Mouse (Mus musculus) megakaryocyte, embryonic 14.5 days (primary cell): ENCODE results near the gene Rrp15. TPM values are rescaled to one million over a fixed set of nuclear protein-coding genes. Genes with fewer than 3 reads are reported as not detected.

Source experiments
- H3K27me3 ChIP-seq: replicated peaks from 2 replicates; pipeline ENCODE3; 2012; ENCODE audit warnings: inconsistent platforms
- H3K36me3 ChIP-seq: replicated peaks from 2 replicates; pipeline ENCODE3; 2012; ENCODE audit warnings: low read length, inconsistent platforms, mixed read lengths
- H3K4me1 ChIP-seq: 2 replicates; pipeline ENCODE4 v1.6.1; 2012; ENCODE audit warnings: inconsistent platforms
- H3K4me3 ChIP-seq: replicated peaks from 2 replicates; pipeline ENCODE3; 2012; ENCODE audit warnings: moderate library complexity, mild to moderate bottlenecking, inconsistent platforms
- H3K9me3 ChIP-seq: 2 replicates; pipeline ENCODE4 v1.6.1; 2012; ENCODE audit warnings: inconsistent platforms
- FLI1 ChIP-seq: IDR thresholded peaks from 2 replicates; pipeline ENCODE4 v1.6.1; 2012; ENCODE audit warnings: low read length, inconsistent platforms, mixed read lengths
- GATA1 ChIP-seq: IDR thresholded peaks from 3 replicates; pipeline ENCODE4 v1.6.1; 2012; ENCODE audit warnings: mixed read lengths, low read length, inconsistent platforms, borderline replicate concordance
- polyA plus RNA-seq: library from polyadenylated mRNA; stranded (reverse); fragments of >175 nt; gene quantifications from 2 replicates; pipeline ENCODE4 v1.2.3, GENCODE M21; 2012; ENCODE audit warnings: low replicate concordance; ENCODE audit not compliant: insufficient read depth

Rrp15 gene
- polyA plus RNA-seq, 1 experiment = 6.8 TPM

DNA sequence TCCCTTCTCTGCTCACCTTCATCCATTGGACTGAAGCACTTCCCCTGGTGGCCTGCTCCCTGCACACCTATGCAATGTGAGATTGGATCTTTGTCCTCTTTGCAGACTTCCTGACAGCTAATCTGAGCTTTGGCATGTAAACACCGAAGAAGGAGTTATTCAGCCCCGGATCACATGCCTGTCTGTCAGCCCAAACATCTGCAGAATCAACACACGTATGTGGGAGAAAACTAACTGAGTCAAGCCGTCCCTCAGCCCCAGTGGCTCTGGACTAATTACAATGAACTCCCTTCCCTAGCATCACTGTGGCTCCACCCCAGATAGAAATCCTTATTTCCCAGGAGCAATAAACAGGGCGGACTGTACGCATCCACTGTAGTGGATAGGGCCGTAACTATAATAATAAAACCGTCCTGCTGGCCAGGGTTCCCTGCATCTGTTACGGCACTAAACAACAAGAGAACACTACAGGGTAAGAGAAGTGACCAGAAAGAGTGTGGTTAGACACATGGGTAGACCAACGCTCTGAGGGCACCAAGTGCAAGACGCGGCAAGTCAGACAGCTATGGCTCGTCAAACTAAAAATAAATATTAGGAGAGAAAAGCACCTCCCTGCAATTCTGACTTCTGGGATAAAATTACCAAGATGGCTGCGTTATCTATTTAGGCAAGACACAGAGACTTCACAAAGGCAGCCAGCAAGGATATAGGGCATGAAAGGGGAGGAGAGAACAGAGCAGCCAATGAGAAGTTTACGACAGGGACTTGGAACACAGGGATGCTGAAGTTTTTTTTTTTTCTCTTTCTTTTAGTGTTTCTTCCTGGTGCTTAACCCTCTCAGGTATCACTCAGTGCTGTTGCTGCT, 46.5 kb downstream of the Rrp15 start:
- Histone ChIP-seq H3K36me3 (no peaks in the 10 kb centered on the region), H3K27me3 (peaks cover 55% of the 10 kb centered on the region), H3K4me3 (no peak overlapping the region), H3K4me1 (peaks cover 25% of the 10 kb centered on the region), H3K9me3 (0 out of 2 replicates have a peak, but pooled peaks cover under 1% of the 10 kb centered on the region)
- TF ChIP-seq FLI1 (no peak), GATA1 (no peak)

DNA sequence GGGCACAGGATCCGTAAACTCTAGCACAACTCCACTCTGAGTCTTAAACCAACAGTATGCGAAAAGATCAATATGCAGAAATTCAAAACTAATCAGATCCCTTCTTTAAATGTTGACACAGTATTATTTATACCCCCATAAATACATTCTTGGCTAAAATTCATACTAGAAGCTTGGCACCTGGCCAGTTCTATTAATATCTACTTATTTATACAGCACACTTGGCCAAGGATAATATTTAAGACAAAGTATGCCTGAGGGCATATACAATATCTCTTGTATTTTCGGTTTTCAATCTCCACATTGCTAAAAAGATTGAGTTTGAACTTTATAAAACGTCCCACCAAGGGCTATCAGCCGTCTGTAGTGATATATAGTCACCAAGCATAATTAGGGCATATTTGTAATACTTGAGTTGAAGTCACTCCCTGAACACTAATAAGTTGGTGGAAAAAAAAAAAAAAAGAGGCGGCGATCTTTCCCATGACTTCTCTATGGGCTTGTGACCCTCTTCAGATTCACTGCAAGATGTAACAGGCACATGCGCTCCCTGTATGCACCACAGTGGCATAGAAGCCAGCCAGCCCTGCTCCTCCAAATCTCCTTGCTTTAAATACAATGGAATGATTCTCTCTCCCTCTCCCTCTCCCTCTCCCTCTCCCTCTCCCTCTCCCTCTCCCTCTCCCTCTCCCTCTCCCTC, 47.8 kb downstream of the Rrp15 start:
- peaks cover 42% of the 10 kb centered on the region for H3K27me3 ChIP-seq
- H3K36me3 ChIP-seq = no peaks in the 10 kb centered on the region
- no peak overlapping the region for H3K4me3 ChIP-seq
- peaks cover 13% of the 10 kb centered on the region for H3K9me3 ChIP-seq
- peaks cover 25% of the 10 kb centered on the region for H3K4me1 ChIP-seq
- TF ChIP-seq FLI1 = no peak
- no peak for TF ChIP-seq GATA1

DNA sequence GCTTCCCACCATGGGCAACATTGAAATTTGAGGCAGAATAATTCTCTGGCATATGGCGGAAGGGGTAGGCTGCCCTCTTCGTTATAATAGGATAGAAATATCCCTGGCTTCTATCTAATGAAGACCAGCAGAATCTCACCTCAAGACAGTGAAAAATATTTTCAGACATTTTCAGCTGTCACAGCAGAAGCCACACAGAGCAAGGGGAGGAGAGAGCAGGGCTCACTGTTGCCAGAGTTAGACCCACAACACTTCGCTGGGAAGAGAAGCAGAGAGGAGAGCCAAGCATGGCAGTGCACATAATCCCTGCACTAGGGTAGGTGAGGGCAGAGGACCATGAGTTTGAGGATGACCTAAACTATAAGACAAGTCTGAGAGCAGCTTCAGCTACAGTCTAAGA, 48.7 kb downstream of the Rrp15 start:
- Histone ChIP-seq H3K27me3 (peaks cover 33% of the 10 kb centered on the region), H3K4me3 (no peak overlapping the region), H3K9me3 (peaks cover 19% of the 10 kb centered on the region), H3K4me1 (peaks cover 18% of the 10 kb centered on the region), H3K36me3 (no peaks in the 10 kb centered on the region)
- TF ChIP-seq GATA1 (no peak), FLI1 (no peak)

DNA sequence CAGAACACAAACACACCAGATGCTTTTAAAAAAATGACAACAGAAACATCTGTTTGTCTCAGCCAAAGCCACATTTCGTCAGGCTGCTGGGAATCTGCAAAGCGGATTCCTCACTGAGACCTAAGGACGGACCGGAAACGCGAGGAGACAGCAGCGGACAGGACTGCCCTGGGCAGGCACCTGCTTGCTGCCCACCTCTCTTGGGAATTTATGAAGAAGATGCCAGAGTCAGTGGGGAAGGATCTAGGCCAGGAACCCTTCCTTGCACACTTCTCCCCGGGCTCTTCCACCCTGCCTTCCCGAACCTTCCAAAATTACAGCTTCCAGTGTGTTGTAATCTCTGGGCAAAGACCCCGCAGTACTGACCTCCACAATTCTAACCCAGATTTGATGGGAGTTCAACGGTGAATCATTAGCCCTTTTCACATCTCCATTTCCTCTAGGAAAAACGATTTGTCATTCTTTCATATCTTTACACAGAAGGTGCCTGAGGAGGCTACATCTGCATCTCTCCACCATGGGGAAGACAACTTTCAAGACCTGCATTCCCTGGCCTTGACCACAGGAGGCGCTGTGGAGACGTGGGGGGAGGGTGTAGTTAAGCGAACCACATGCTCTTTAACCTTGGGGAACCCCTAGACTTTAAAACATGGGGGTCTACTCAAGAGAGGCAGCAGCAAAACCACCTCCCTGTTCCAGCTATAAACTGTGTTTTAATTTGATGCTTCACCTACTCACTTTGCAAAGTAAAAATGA, 50.4 kb downstream of the Rrp15 start:
- H3K4me1 ChIP-seq = peaks cover 3% of the 10 kb centered on the region
- peaks cover 20% of the 10 kb centered on the region for H3K27me3 ChIP-seq
- H3K4me3 ChIP-seq = no peak overlapping the region
- H3K9me3 ChIP-seq = peaks cover 25% of the 10 kb centered on the region
- no peaks in the 10 kb centered on the region for H3K36me3 ChIP-seq
- no peak for TF ChIP-seq FLI1
- no peak for TF ChIP-seq GATA1

DNA sequence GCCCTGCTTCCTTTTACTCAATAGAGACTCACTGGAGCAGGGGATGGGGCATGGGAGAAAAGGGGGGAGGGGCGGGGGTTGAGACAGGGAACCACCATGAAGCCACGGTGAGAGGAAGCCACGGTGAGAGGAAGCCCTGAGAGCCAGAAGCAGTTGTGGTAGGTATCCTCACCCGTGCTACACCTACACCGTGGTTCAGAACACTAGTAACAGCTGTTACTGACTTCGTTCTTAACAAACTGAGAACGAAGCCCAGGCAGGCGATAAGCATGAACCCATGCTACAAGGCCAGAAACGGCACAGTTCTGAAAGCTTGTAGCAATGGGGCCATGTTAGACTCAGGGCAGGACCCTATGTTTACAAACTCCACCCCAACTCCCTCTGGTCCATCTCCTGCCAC, 52.9 kb downstream of the Rrp15 start:
- TF ChIP-seq FLI1 (no peak), GATA1 (no peak)
- no peak overlapping the region for H3K4me3 ChIP-seq
- no peaks in the 10 kb centered on the region for H3K36me3 ChIP-seq
- peaks cover 29% of the 10 kb centered on the region for H3K9me3 ChIP-seq
- H3K27me3 ChIP-seq = peaks cover 4% of the 10 kb centered on the region
- no peaks in the 10 kb centered on the region for H3K4me1 ChIP-seq

DNA sequence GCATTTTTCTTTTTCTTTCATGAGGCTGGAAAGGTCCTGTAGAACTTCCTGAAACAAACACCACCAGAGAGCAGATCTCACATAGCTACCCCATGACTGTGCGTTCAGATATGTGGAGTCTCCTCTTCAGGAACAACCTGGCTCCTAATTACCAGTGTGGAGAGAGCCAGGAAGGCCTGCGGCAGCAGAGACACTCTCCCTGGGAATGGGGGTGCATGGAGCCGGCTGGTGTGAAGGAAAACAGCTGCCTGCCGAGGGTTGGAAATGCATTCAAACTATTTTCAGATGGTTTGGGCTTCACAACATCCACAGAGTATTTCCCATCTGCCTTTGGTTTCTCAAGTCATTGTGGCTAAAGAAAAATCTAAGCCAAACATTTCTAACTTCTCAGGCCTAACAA, 53.8 kb downstream of the Rrp15 start:
- H3K9me3 ChIP-seq = peaks cover 34% of the 10 kb centered on the region
- peaks cover 2% of the 10 kb centered on the region for H3K27me3 ChIP-seq
- no peak overlapping the region for H3K4me3 ChIP-seq
- H3K4me1 ChIP-seq = no peaks in the 10 kb centered on the region
- TF ChIP-seq FLI1 (no peak), GATA1 (no peak)
- H3K36me3 ChIP-seq = no peaks in the 10 kb centered on the region

DNA sequence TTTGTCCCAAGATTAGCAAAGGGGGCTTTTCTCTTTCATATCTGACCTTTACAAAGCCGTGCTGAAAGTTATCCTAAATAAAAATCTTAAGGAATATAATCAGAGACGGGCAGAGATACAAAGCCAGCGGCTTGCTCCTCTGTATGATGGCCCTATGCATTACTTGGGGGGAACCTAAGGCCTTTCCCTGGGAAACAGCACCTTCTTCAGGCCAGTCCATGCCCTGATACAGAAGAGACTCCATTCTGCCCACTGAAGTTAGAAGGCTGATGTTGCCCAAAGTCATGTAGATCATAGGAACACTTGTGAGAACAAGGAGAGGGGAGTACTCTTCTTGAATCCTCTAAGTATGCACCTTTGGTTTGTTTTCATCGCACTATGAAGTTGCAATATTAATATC, 56.8 kb downstream of the Rrp15 start:
- H3K9me3 ChIP-seq = peaks cover 30% of the 10 kb centered on the region
- TF ChIP-seq FLI1 = no peak
- no peak for TF ChIP-seq GATA1
- H3K27me3 ChIP-seq = peaks cover 2% of the 10 kb centered on the region
- H3K4me1 ChIP-seq = no peaks in the 10 kb centered on the region
- H3K36me3 ChIP-seq = no peaks in the 10 kb centered on the region
- no peak overlapping the region for H3K4me3 ChIP-seq

DNA sequence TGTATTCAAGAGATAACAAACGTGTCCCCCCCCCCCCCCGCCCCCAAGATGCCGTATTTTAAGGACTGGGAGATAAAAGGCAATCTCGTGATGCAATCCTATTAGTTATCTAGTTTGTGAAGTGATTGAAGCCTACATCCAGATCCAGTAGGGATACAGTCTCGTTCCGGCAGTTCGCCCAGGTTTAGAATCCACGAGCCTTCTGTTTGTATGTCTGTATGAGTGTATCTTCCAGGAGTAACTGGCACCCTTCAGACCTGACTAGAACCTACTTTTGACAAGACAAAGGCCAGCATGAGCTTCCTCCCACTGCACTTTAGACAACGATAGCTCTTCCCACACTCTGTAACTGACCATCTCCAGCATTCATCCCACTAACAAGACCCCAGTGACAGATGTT, 57.5 kb downstream of the Rrp15 start:
- Histone ChIP-seq H3K36me3 (no peaks in the 10 kb centered on the region), H3K27me3 (peaks cover 2% of the 10 kb centered on the region), H3K9me3 (peaks cover 24% of the 10 kb centered on the region), H3K4me1 (no peaks in the 10 kb centered on the region), H3K4me3 (no peak overlapping the region)
- TF ChIP-seq FLI1 (no peak), GATA1 (no peak)

DNA sequence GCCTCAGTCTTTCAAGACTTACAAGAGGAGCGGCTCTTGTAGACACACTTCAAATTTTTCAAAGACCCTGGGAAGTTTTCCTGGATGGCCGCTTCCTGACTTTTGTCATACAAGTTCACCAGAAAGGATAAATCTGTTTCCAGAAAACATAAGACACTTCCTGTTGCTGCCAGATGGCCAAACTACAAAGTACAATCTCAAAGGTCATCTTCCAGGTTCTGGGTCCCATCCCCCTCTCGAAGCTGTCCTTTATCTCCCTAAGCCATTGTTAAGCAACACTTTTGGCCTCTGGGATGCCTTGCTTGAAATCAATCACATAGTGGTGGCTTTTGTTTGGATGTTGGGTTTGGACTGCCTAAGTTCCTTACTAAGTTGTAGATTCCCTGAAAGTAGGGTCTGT, 65.1 kb downstream of the Rrp15 start:
- TF ChIP-seq GATA1 = no peak
- Histone ChIP-seq H3K27me3 (no peaks in the 10 kb centered on the region), H3K4me1 (no peaks in the 10 kb centered on the region)

More for the DNA sequence above, 65.1 kb downstream of the Rrp15 start:
- Histone ChIP-seq H3K4me3 (no peak overlapping the region), H3K36me3 (no peaks in the 10 kb centered on the region), H3K9me3 (peaks cover 43% of the 10 kb centered on the region)
